Mouse (Mus musculus) heart, embryonic 12.5 days (tissue): Measurements from ENCODE around the gene Olfr771. TPM values are rescaled to one million over a fixed set of nuclear protein-coding genes. Genes with fewer than 3 reads are reported as not detected.
"Not testable (repeated sequence)": the region's sequence is repeated elsewhere in the genome, so short reads cannot be mapped to it uniquely, and the experiment has no call there.

Experiments
- ATAC-seq: fragments of 200-750 bp; cut with Nextera tagmentation; 2 replicates; pipeline ENCODE4 v1.8.0; 2017; ENCODE audit warnings: moderate TSS enrichment, moderate library complexity; ENCODE audit not compliant: insufficient number of reproducible peaks, low FRiP score
- H3K27ac ChIP-seq: fragments of 300-500 bp; sonication (generic); 2 replicates; pipeline ENCODE4 v1.5.1; 2016; ENCODE audit warnings: mild to moderate bottlenecking, moderate library complexity; ENCODE audit not compliant: poor library complexity, severe bottlenecking
- H3K27me3 ChIP-seq: fragments of 300-500 bp; sonication (generic); replicated peaks from 2 replicates; pipeline ENCODE4 v1.6.1; 2016; ENCODE audit warnings: mild to moderate bottlenecking, moderate library complexity
- H3K36me3 ChIP-seq: fragments of 300-500 bp; sonication (generic); 2 replicates; pipeline ENCODE4 v1.6.1; 2016; ENCODE audit warnings: mild to moderate bottlenecking, moderate library complexity
- H3K4me1 ChIP-seq: fragments of 300-500 bp; sonication (generic); replicated peaks from 2 replicates; pipeline ENCODE4 v1.6.1; 2016; ENCODE audit warnings: mild to moderate bottlenecking
- H3K4me2 ChIP-seq: fragments of 300-500 bp; sonication (generic); 2 replicates; pipeline ENCODE4 v1.6.1; 2016; ENCODE audit warnings: mild to moderate bottlenecking, moderate library complexity
- H3K4me3 ChIP-seq: fragments of 300-500 bp; sonication (generic); 2 replicates; pipeline ENCODE4 v1.5.1; 2016; ENCODE audit warnings: mild to moderate bottlenecking
- H3K9ac ChIP-seq: fragments of 300-500 bp; sonication (generic); 2 replicates; pipeline ENCODE4 v1.6.1; 2016; ENCODE audit warnings: mild to moderate bottlenecking, moderate library complexity
- H3K9me3 ChIP-seq: fragments of 300-500 bp; sonication (generic); replicated peaks from 2 replicates; pipeline ENCODE4 v1.6.1; 2016; ENCODE audit warnings: mild to moderate bottlenecking, moderate library complexity
- WGBS: fragments of 180-500 bp; shearing (Covaris S2); methylation state at CpG from one replicate; pipeline ENCODE4 v1.1.7; 2016; 5-methylcytosine and 5-hydroxymethylcytosine counted together
- polyA plus RNA-seq: library from polyadenylated mRNA; unstranded; fragments of >200 nt; fragmentation: Nextera tagmentation; extraction: Ambion mirVana; gene quantifications from 2 replicates; pipeline ENCODE4 v1.2.1, GENCODE M21; 2016

Olfr771 gene
- not detected in 2 replicates for polyA plus RNA-seq

GRCm38 (mm10) chr10:129164651-129165050 is at the start of gene Olfr771:
Olfr771 (minus strand) TSS chr10:129164751.
- WGBS = 67% methylated on average over 1 of the region's 1 CpGs
- Histone ChIP-seq H3K4me3 (no peak within 1 kb of the TSS), H3K27me3 (no peaks in the 10 kb centered on the region), H3K36me3 (no peaks in the 10 kb centered on the region), H3K9ac (no peak within 1 kb of the TSS), H3K4me2 (no peak within 1 kb of the TSS), H3K9me3 (no peaks in the 10 kb centered on the region), H3K27ac (no peak within 1 kb of the TSS), H3K4me1 (no peaks in the 10 kb centered on the region)
- ATAC-seq = no peak

GRCm38 (mm10) chr10:129187319-129187718 is 22.8 kb upstream of the Olfr771 start, which contains the start of gene Olfr773:
Olfr773 (minus strand) TSS chr10:129187419.
- H3K36me3 ChIP-seq, H3K4me3 ChIP-seq, H3K9me3 ChIP-seq, H3K27ac ChIP-seq, H3K4me1 ChIP-seq, H3K4me2 ChIP-seq, H3K9ac ChIP-seq, H3K27me3 ChIP-seq, ATAC-seq: not testable (repeated sequence)

GRCm38 (mm10) chr10:129177821-129178220 is 13.3 kb upstream of the Olfr771 start, which contains the start of gene Olfr772:
Olfr772 (minus strand) TSS chr10:129177921.
- not testable (repeated sequence) for H3K27ac ChIP-seq, H3K4me2 ChIP-seq, H3K4me1 ChIP-seq, H3K9ac ChIP-seq, H3K4me3 ChIP-seq, H3K9me3 ChIP-seq, H3K36me3 ChIP-seq, H3K27me3 ChIP-seq, ATAC-seq
- 70% methylated on average over 4 of the region's 4 CpGs for WGBS

GRCm38 (mm10) chr10:129138898-129139297 is 25.7 kb downstream of the Olfr771 start, which contains the start of gene Olfr770:
Olfr770 (minus strand) TSS chr10:129138998.
- WGBS = 75% methylated on average over 2 of the region's 2 CpGs
- Histone ChIP-seq H3K9ac (no peak within 1 kb of the TSS), H3K36me3 (no peaks in the 10 kb centered on the region)

GRCm38 (mm10) chr10:129117761-129118160 is 46.8 kb downstream of the Olfr771 start, which contains the start of gene Olfr769:
Olfr769 (minus strand) TSS chr10:129117861.
- H3K9ac ChIP-seq = no peak within 1 kb of the TSS
- no peaks in the 10 kb centered on the region for H3K27me3 ChIP-seq
- H3K9me3 ChIP-seq = no peaks in the 10 kb centered on the region; the same call in 1 of the 2 replicates
- H3K4me1 ChIP-seq = no peaks in the 10 kb centered on the region
- no peak for ATAC-seq
- no peak within 1 kb of the TSS for H3K4me3 ChIP-seq
- 78% methylated on average over 2 of the region's 2 CpGs for WGBS
- no peaks in the 10 kb centered on the region for H3K36me3 ChIP-seq
- H3K27ac ChIP-seq = no peak within 1 kb of the TSS
- H3K4me2 ChIP-seq = no peak within 1 kb of the TSS

More at GRCm38 (mm10) chr10:129138898-129139297, 25.7 kb downstream of the Olfr771 start, which contains the start of gene Olfr770:
- Histone ChIP-seq H3K9me3 (no peaks in the 10 kb centered on the region), H3K4me3 (no peak within 1 kb of the TSS), H3K27ac (no peak within 1 kb of the TSS), H3K4me2 (no peak within 1 kb of the TSS), H3K4me1 (no peaks in the 10 kb centered on the region), H3K27me3 (no peaks in the 10 kb centered on the region)
- no peak for ATAC-seq

- no peak for ATAC-seq
- Histone ChIP-seq H3K27ac (no peak overlapping the region), H3K4me1 (no peaks in the 10 kb centered on the region), H3K4me3 (no peak overlapping the region), H3K4me2 (no peak overlapping the region), H3K9me3 (peaks cover 6% of the 10 kb centered on the region), H3K36me3 (no peaks in the 10 kb centered on the region), H3K27me3 (no peaks in the 10 kb centered on the region), H3K9ac (no peak overlapping the region)
- WGBS = 92% methylated on average over 3 of the region's 3 CpGs
Measured at GRCm38 (mm10) chr10:129115146-129115545, 49.4 kb downstream of the Olfr771 start.

Other genes starting within 250 kb of the Olfr771 start
- 6.0 and 6.3 TPM in 2 replicates for gene Rdh5, start 241.9 kb downstream of the Olfr771 start, polyA plus RNA-seq
- gene Bloc1s1, start 240.7 kb downstream of the Olfr771 start, polyA plus RNA-seq = 161 and 165 TPM in 2 replicates
- gene Itga7, start 230.9 kb downstream of the Olfr771 start, polyA plus RNA-seq = 1.4 and 1.5 TPM in 2 replicates
- gene Mettl7b, start 203.8 kb downstream of the Olfr771 start, polyA plus RNA-seq = 0.15 TPM in 1 of 2 replicates, not detected in the other
- gene Olfr9, start 175.3 kb downstream of the Olfr771 start, polyA plus RNA-seq = not detected in 2 replicates
- not detected in 2 replicates for gene Olfr763, start 154.0 kb downstream of the Olfr771 start, polyA plus RNA-seq
- gene Olfr764-ps1, start 124.9 kb downstream of the Olfr771 start, polyA plus RNA-seq = not detected in 2 replicates
- gene Olfr765, start 114.8 kb downstream of the Olfr771 start, polyA plus RNA-seq = not detected in 2 replicates
- not detected in 2 replicates for gene Olfr766-ps1, start 95.8 kb downstream of the Olfr771 start, polyA plus RNA-seq
- not detected in 2 replicates for gene Olfr767, start 81.8 kb downstream of the Olfr771 start, polyA plus RNA-seq
- not detected in 2 replicates for gene Olfr768, start 65.4 kb downstream of the Olfr771 start, polyA plus RNA-seq
- gene Olfr769, start 46.9 kb downstream of the Olfr771 start, polyA plus RNA-seq = not detected in 2 replicates
- not detected in 2 replicates for gene Olfr770, start 25.8 kb downstream of the Olfr771 start, polyA plus RNA-seq
- not detected in 2 replicates for gene Olfr772, start 13.2 kb upstream of the Olfr771 start, polyA plus RNA-seq
- not detected in 2 replicates for gene Olfr773, start 22.7 kb upstream of the Olfr771 start, polyA plus RNA-seq
- not detected in 2 replicates for gene Olfr774, start 71.5 kb upstream of the Olfr771 start, polyA plus RNA-seq
- not detected in 2 replicates for gene Olfr775, start 83.7 kb upstream of the Olfr771 start, polyA plus RNA-seq
- not detected in 2 replicates for gene Olfr776, start 94.4 kb upstream of the Olfr771 start, polyA plus RNA-seq
- not detected in 2 replicates for gene Olfr777, start 106.7 kb upstream of the Olfr771 start, polyA plus RNA-seq
- not detected in 2 replicates for gene Olfr780, start 153.4 kb upstream of the Olfr771 start, polyA plus RNA-seq
- gene Olfr781, start 164.1 kb upstream of the Olfr771 start, polyA plus RNA-seq = not detected in 2 replicates
- gene Olfr782, start 184.1 kb upstream of the Olfr771 start, polyA plus RNA-seq = not detected in 2 replicates
- gene Olfr784, start 219.3 kb upstream of the Olfr771 start, polyA plus RNA-seq = 0.05 TPM in 1 of 2 replicates, not detected in the other
- gene Olfr785, start 240.7 kb upstream of the Olfr771 start, polyA plus RNA-seq = not detected in 2 replicates